ENCODE assay signal across 8 mouse cellular contexts in genomic region chr3:130180181-130180940, GRCm38 (mm10). TPM values are rescaled to one million over a fixed set of nuclear protein-coding genes. Genes with fewer than 3 reads are reported as not detected.
A peak's percentile ranks its signal among the peaks of the same experiment; 100 is the strongest.
DNase-seq lines count a peak whose midpoint lies in the region; ATAC-seq and TF ChIP-seq lines count a peak whose summit lies in the region.

No protein-coding gene starts in this region.

- H3K27ac ChIP-seq in forebrain, embryonic 14.5 days (ENCODE audit: low read depth, low read length): peak overlapping the region; percentile 17; the same call in 1 of the 2 replicates
- peak overlapping the region; percentile 26; the same call in 1 of the 2 replicates for H3K27ac ChIP-seq in heart, postnatal 0 days (ENCODE audit: low read depth)
- H3K27ac ChIP-seq in liver, embryonic 11.5 days (ENCODE audit: low read depth, low read length): 0 out of 2 replicates have a peak overlapping the region, but pooled peaks have one; percentile 26
- peak overlapping the region; percentile 19 for H3K27ac ChIP-seq in stomach, embryonic 15.5 days

- ATAC-seq in cerebellum, adult (ENCODE audit: insufficient number of reproducible peaks, low FRiP score, low TSS enrichment): peak; percentile 28; the same call in 1 of the 2 replicates
- ATAC-seq in forebrain, embryonic 14.5 days: peak; percentile 96
- ATAC-seq in heart, postnatal 0 days (ENCODE audit: insufficient read depth, low read depth): peak; percentile 89
- ATAC-seq in liver, embryonic 11.5 days (replicated peaks; ENCODE audit: low FRiP score): peak; percentile 88
- ATAC-seq in stomach, embryonic 15.5 days (ENCODE audit: insufficient read depth, low FRiP score, low read depth): peak; percentile 93

- TF ChIP-seq POLR2A in myocyte (IDR thresholded peaks at IDR 0.05; ENCODE audit: insufficient read length, low read depth): no peak

- H3ac ChIP-seq in myocyte (ENCODE audit: control insufficient read depth, insufficient read length): no peak overlapping the region

- H3K36me3 ChIP-seq in forebrain, embryonic 14.5 days (ENCODE audit: control insufficient read depth, insufficient read depth, low read length): no peaks in the 10 kb centered on the region
- H3K36me3 ChIP-seq in heart, postnatal 0 days (replicated peaks; ENCODE audit: control insufficient read depth, insufficient read depth, low read length): no peaks in the 10 kb centered on the region
- H3K36me3 ChIP-seq in liver, embryonic 11.5 days (ENCODE audit: control insufficient read depth, insufficient read depth, low read length): no peaks in the 10 kb centered on the region
- H3K36me3 ChIP-seq in myocyte (ENCODE audit: control insufficient read depth, insufficient read depth): no peaks in the 10 kb centered on the region
- H3K36me3 ChIP-seq in stomach, embryonic 15.5 days: no peaks in the 10 kb centered on the region

- H3K4me2 ChIP-seq in forebrain, embryonic 14.5 days (ENCODE audit: low read length): peak overlapping the region; percentile 100
- peak overlapping the region; percentile 89 for H3K4me2 ChIP-seq in heart, postnatal 0 days (ENCODE audit: low read depth, low read length)
- H3K4me2 ChIP-seq in liver, embryonic 11.5 days: peak overlapping the region; percentile 96
- peak overlapping the region; percentile 75 for H3K4me2 ChIP-seq in myocyte (ENCODE audit: low read depth)
- peak overlapping the region; percentile 100 for H3K4me2 ChIP-seq in stomach, embryonic 15.5 days

- H3K4me3 ChIP-seq in forebrain, embryonic 14.5 days (ENCODE audit: low read depth, low read length): peak overlapping the region; percentile 57
- H3K4me3 ChIP-seq in heart, postnatal 0 days (ENCODE audit: low read depth, low read length): peak overlapping the region; percentile 54
- H3K4me3 ChIP-seq in liver, embryonic 11.5 days (ENCODE audit: low read depth, low read length): peak overlapping the region; percentile 56
- H3K4me3 ChIP-seq in myocyte: peak overlapping the region; percentile 32
- H3K4me3 ChIP-seq in stomach, embryonic 15.5 days (replicated peaks): peak overlapping the region; percentile 49

- H3K9ac ChIP-seq in forebrain, embryonic 14.5 days (ENCODE audit: low read length): peak overlapping the region; percentile 65
- H3K9ac ChIP-seq in heart, postnatal 0 days (replicated peaks; ENCODE audit: low read depth, low read length): peak overlapping the region; percentile 44
- no peak overlapping the region; the same call in 1 of the 2 replicates for H3K9ac ChIP-seq in liver, embryonic 11.5 days (ENCODE audit: low read depth, low read length)
- H3K9ac ChIP-seq in stomach, embryonic 15.5 days: peak overlapping the region; percentile 30; the same call in 1 of the 2 replicates

- TF ChIP-seq EP300 in heart, postnatal 0 days (IDR thresholded peaks at IDR 0.05; ENCODE audit: low read depth): no peak

- no peak for DNase-seq in cerebellum, adult 11 months
- peak; percentile 86 for DNase-seq in forebrain, embryonic 14.5 days (ENCODE audit: low spot score)
- DNase-seq in heart, postnatal 0 days (ENCODE audit: low spot score): peak; percentile 73
- peak; percentile 91 for DNase-seq in kidney, postnatal 14 days
- DNase-seq in liver, embryonic 11.5 days (ENCODE audit: low spot score): peak; percentile 75

- H3K27me3 ChIP-seq in forebrain, embryonic 14.5 days (replicated peaks; ENCODE audit: control insufficient read depth, insufficient read depth, low read length): peaks cover 9% of the 10 kb centered on the region; the same call in 1 of the 2 replicates
- H3K27me3 ChIP-seq in heart, postnatal 0 days (ENCODE audit: control insufficient read depth, insufficient read depth, low read length): peaks cover 12% of the 10 kb centered on the region
- H3K27me3 ChIP-seq in liver, embryonic 11.5 days (replicated peaks; ENCODE audit: control insufficient read depth, insufficient read depth, low read length): peaks cover 15% of the 10 kb centered on the region
- no peaks in the 10 kb centered on the region for H3K27me3 ChIP-seq in myocyte (ENCODE audit: control insufficient read depth, insufficient read depth, insufficient read length)
- H3K27me3 ChIP-seq in stomach, embryonic 15.5 days (replicated peaks): 0 out of 2 replicates have a peak, but pooled peaks cover 8% of the 10 kb centered on the region

- no peak for TF ChIP-seq CTCF in heart, postnatal 0 days (IDR thresholded peaks at IDR 0.05; ENCODE audit: low read depth)

- H3K79me2 ChIP-seq in myocyte (ENCODE audit: control insufficient read depth, insufficient read depth): no peaks in the 10 kb centered on the region

- H3K4me1 ChIP-seq in forebrain, embryonic 14.5 days (ENCODE audit: control insufficient read depth, insufficient read depth, low read length): no peaks in the 10 kb centered on the region; the same call in 1 of the 2 replicates
- no peaks in the 10 kb centered on the region for H3K4me1 ChIP-seq in heart, postnatal 0 days (ENCODE audit: control insufficient read depth, insufficient read depth)
- H3K4me1 ChIP-seq in liver, embryonic 11.5 days (replicated peaks; ENCODE audit: control insufficient read depth, insufficient read depth, low read length): peaks cover 2% of the 10 kb centered on the region; the same call in 1 of the 2 replicates
- no peaks in the 10 kb centered on the region for H3K4me1 ChIP-seq in stomach, embryonic 15.5 days

- no peaks in the 10 kb centered on the region for H3K9me3 ChIP-seq in forebrain, embryonic 14.5 days (replicated peaks; ENCODE audit: control insufficient read depth, low read length)
- H3K9me3 ChIP-seq in heart, postnatal 0 days (replicated peaks; ENCODE audit: control insufficient read depth, low read length): no peaks in the 10 kb centered on the region
- H3K9me3 ChIP-seq in liver, embryonic 11.5 days (ENCODE audit: control insufficient read depth, low read length): no peaks in the 10 kb centered on the region
- H3K9me3 ChIP-seq in stomach, embryonic 15.5 days: no peaks in the 10 kb centered on the region

- 0% methylated on average over 40 of the region's 40 CpGs for WGBS in forebrain, embryonic 14.5 days
- under 1% methylated on average over 40 of the region's 40 CpGs for WGBS in heart, postnatal 0 days
- WGBS in liver, embryonic 11.5 days: under 1% methylated on average over 40 of the region's 40 CpGs
- under 1% methylated on average over 38 of the region's 40 CpGs for WGBS in stomach, embryonic 15.5 days

TF ChIP-seq in myocyte, 11 proteins besides CTCF, POLR2A, EP300 and RAD21:
- TF ChIP-seq MYOG (IDR thresholded peaks at IDR 0.05; ENCODE audit: control insufficient read depth in 1 of 3, insufficient read depth in 1 of 3, insufficient read length in 2 of 3, low read depth in 2 of 3): no peak
- TF ChIP-seq TCF3 (IDR thresholded peaks at IDR 0.05; ENCODE audit: insufficient read length, low read depth): no peak
- TF ChIP-seq USF1 (IDR thresholded peaks at IDR 0.05; ENCODE audit: low read depth): no peak
- no peak for TF ChIP-seq CEBPB (IDR thresholded peaks at IDR 0.05; ENCODE audit: insufficient read depth, poor library complexity, severe bottlenecking)
- TF ChIP-seq TCF12 (IDR thresholded peaks at IDR 0.05; ENCODE audit: insufficient read depth, poor library complexity, severe bottlenecking): no peak
TF ChIP-seq in myocyte: peak in this region for 0.

RNA-seq across cellular contexts. Expression of gene Col25a1, which starts 49.1 kb away (rescaled TPM):
- polyA plus RNA-seq in forebrain, embryonic 14.5 days (2014; fragmentation: Nextera tagmentation; extraction: Ambion mirVana): 2.5 and 3.4 TPM in 2 replicates
- 0.92 and 2.0 TPM in 2 replicates for total RNA-seq in heart, postnatal 0 days (2014; rRNA removed; ENCODE audit: low replicate concordance)
- polyA plus RNA-seq in heart, postnatal 0 days (2015; fragmentation: Nextera tagmentation; extraction: Ambion mirVana): 0.67 and 0.71 TPM in 2 replicates
- 5.9 and 6.3 TPM in 2 replicates for polyA plus RNA-seq in liver, embryonic 11.5 days (2014; fragmentation: Nextera tagmentation; extraction: Ambion mirVana)
- polyA plus RNA-seq in myocyte (2012; fragmentation: generic; extraction: Trizol): 2.8 TPM
- polyA plus RNA-seq in stomach, embryonic 15.5 days (2015; fragmentation: Nextera tagmentation; extraction: Ambion mirVana): 3.6 and 4.8 TPM in 2 replicates

Comparison
In these comparisons a context has a peak if more than half of its experiments do, and no peak if none do; other contexts are left out.
1. ATAC-seq: peak in every context shown above with its lines; median percentile 96 in forebrain, embryonic 14.5 days; 93 in stomach, embryonic 15.5 days; 89 in heart, postnatal 0 days; 88 in liver, embryonic 11.5 days; 28 in cerebellum, adult.